Mouse (Mus musculus) right cerebral cortex, postnatal 14 days (tissue): Measurements from ENCODE around the gene Zfp593.
"Not testable (repeated sequence)": the region's sequence is repeated elsewhere in the genome, so short reads cannot be mapped to it uniquely, and the experiment has no call there.

Experiments used
- DNase-seq: peaks from one replicate; pipeline ENCODE4 v3.0.0; 2022

Zfp593 gene

GRCm38 (mm10) chr4:134245148-134245843 lies at the start of gene Zfp593:
TSS of gene Zfp593 (minus strand) at chr4:134245592.
- DNase-seq: peak; percentile 97

DNA sequence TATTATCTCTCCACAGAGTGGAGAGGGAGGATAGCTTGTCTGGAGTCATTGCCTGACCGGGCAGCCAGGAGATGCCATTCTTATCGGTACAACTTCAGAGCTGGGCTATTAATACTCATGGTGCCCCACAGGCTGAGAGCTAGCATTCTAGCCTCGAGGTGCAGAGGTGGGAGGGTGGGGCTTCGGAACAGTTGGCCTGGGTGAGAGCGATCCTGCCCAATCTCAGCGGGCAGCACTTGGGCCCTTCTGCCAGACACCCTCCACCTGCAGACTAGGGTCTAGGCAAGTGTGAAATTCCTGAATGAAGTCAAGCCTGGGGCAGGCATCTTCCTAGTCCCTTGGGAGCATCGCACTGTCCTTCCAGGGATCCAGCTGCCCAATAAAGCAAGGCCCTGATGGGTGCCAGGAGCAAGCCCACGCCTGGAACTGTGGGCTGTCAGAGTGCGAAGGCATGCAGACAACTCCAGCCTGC lies 48.3 kb upstream of the Zfp593 start:
- no peak for DNase-seq

- DNase-seq: no peak
Measured at GRCm38 (mm10) chr4:134293061-134293691, 47.8 kb upstream of the Zfp593 start.

DNA sequence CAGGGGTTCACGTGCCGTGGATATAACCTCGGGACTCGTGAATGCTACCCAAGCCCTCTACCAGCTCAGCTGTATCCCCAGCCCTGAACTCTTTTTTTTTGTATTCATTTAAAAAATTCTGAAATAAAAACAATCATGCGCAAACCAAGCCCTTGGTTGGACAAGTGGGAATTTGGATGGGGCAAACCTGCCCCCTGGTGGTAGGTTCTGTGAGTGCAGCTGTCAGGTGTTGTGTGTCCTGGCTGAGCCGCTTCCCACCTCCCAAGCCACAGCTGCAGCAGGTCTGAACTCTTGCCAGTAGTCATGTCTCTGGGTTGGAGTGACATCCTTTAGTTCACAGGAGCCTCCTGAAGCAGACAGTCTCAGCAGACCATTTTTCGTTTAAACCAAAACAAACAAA lies 46.7 kb upstream of the Zfp593 start:
- peak; percentile 62 for DNase-seq

DNA sequence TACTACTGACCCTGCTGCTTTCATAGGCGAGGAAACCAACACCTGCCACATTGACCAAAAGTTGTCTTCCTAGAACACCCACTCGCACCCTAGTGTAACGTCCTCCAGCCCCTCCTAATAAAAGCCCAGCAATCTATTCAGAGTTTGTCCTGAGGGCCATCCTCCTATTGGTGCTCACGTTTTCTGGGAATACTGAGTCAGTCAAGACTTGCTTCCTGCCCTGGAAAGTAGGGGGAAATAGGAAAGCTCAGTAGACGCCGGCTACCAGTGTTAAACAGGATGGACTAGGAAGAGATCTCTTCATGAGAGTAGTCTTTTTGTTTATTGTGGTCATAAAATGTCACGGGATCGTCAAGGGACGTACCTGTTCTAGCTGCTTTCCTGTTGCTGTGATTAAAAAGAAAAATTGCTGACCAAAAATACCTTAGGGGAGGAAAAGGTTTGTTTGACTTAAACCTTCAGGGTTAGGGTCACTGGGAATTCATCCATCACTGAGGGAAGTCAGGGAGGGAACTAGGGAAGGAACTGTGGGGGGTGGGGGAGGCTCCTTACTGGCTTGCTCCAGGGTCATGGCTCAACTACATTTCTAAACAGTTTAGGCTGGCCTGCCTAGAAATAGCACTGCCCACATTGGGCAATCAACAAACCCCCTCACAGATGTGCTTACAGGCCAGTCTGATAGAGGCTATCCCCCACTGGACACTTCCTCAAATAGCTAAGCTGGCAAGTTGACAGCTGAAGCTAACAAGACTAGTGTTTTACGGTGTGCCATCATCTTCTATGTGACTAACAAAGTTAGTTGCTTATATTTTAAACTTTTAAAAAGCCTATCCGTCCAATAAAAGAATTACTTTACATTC lies 43.2 kb upstream of the Zfp593 start:
- no peak for DNase-seq

- DNase-seq: peak; percentile 73
Measured at GRCm38 (mm10) chr4:134287575-134288025, 42.2 kb upstream of the Zfp593 start, which contains the start of gene Pdik1l. TSS of gene Pdik1l (minus strand) at chr4:134287895.

DNA sequence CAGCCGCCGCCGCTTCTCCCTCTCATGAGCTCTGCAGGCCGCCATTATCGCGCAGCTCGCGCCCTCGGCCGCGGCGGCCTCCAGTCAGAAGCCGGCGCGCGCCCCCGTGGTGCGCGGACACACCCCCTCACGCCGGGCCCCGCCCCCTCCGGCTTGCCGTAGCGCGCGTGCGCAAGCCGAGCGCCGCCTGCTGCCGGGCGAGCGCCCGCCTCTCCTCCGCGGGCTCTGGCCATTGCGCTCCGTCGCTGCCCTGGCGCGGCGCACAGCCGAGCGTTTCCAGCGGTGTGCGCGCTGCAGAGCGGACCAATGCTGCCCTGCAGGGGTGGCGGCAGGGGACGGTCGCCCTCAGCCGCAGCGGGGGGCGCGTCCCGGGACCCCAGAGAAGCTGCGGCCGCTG lies 41.8 kb upstream of the Zfp593 start:
- DNase-seq: peak; percentile 96

GRCm38 (mm10) chr4:134286226-134287167 lies 41.1 kb upstream of the Zfp593 start:
- DNase-seq: peak; percentile 31

DNA sequence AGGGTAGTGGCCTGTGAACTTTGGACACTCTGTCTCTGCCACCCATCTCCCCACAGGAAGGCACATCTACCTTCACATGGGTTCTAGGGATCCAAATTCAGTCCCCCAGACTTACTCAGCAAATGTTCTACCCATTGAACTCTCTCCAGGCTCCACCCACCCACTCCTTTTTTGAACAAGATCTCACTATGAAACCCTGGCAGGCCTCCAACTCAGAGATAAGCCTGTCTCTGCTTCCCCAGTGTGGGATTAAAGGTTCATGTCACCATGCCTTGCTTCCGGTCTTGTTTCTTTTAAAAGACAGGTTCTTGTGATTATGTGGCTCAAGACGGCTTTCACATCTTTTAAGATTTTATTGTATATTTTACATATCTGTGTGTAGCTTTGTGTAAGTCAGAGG lies 39.5 kb upstream of the Zfp593 start:
- no peak for DNase-seq

GRCm38 (mm10) chr4:134273417-134274345 lies 28.3 kb upstream of the Zfp593 start:
- no peak for DNase-seq

DNA sequence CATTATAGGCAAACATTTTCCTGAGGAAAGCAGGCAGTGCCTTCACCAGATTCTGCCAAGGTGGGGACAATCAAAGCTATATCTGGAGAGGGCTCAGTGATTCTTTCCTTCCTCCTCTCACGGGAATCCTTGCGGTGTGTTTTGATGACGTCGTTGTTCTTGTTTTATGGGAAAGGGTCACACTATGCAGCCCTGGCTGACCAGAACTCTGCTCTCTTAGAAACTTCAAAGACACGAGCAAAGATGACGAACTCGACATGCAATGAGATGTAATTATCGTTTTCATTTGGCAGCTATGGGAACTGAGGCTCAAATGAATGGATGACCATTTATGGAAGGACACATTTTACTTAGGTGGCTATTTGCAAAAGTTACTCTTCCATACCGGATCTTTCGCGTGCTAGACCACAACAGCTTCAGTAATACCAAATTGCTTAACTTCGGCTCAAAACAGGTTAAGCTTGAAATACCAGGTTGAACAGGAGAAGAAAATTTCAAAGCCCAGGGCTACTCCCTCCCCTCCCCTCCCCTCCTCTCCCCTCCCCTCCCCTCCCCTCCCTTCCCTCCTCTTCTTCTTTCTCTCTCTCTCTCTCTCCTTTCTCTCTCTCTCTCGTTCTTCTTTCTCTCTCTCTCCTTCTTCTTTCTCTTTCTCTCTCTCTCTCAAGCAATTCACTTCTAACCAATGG lies 27.5 kb upstream of the Zfp593 start:
- no peak for DNase-seq

- no peak for DNase-seq
Measured at GRCm38 (mm10) chr4:134271979-134272378, 26.6 kb upstream of the Zfp593 start.

DNA sequence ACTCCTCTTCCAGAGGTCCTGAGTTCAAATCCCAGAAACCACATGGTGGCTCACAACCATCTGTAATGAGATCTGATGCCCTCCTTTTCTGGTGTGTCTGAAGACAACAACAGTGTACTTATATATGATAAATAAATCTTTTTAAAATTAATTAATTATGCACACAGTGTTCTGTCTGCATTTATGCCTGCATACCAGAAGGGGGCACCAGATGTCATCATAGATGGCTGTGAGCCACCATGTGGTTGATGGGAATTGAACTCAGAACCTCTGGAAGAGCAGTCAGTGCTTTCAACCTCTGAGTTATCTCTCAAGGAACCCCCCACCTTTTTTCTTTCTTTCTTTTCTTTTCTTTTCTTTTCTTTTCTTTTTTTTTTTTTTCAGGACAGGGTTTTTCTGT lies 24.2 kb upstream of the Zfp593 start:
- DNase-seq: not testable (repeated sequence)

GRCm38 (mm10) chr4:134268102-134268655 lies 22.8 kb upstream of the Zfp593 start:
- DNase-seq: no peak

DNA sequence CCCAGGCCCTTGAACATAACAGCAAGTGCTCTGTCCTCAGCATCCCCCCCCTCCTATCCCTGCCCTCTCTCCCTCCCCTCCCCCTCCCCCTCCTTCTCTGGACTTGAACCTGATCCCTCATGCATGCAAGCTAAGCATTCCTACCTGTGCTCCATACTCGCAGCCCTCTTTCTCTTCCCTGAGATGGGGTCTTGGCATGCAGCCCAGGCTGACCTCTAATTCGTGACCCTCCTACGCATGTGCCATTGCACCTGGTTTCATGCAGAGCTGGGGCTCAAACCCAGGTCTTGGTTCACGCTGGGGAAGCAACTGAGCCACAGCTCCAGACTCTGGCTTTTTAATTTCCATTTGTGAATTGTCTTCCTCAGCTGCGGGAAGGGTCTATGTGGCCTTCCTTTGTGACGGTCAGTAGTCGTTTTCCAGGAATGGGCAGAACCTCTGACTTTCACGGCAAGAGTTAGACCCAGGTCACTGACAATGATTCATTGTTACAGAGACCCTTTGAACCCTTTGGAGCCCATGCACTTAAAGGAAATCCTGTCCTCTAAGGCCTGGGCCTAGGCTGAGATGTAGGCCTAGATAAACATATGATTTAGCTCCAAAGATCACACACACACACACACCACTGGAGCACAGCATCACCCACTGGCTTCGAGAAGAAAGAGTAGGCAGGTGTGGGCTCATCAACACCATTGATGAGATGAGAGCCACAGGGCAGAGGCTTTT lies 20.6 kb upstream of the Zfp593 start:
- DNase-seq: no peak

GRCm38 (mm10) chr4:134263191-134263590 lies 17.8 kb upstream of the Zfp593 start:
- peak; percentile 63 for DNase-seq

DNA sequence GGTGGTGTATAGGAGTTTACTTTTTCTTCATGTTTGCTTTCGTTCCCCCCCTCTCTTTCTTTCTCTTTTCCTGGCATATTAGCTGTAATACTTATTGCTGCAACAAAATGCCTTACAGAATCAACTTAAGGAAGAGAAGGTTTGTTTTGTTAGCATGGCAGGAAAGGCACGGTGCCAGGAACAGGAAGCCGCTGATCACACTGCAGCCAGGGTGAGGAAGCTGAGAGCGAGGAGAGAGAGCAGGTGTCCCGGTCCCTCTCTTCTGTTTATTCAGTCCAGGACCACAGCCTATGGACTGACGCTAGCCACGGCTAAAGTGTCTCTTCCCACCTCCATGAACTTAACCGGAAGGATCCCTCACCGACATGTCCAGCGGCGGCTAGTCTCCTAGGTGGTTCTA lies 13.0 kb upstream of the Zfp593 start:
- DNase-seq: no peak

GRCm38 (mm10) chr4:134257198-134258009 lies 12.0 kb upstream of the Zfp593 start:
- no peak for DNase-seq
